Mouse (Mus musculus) kidney, postnatal 14 days (tissue): ENCODE measurements around the gene Sgms2.
"Not testable (repeated sequence)": the region's sequence is repeated elsewhere in the genome, so short reads cannot be mapped to it uniquely, and the experiment has no call there.

Experiments used
- DNase-seq: peaks from one replicate; pipeline ENCODE4 v3.0.0; 2022; ENCODE audit warnings: mixed read lengths

The Sgms2 gene

GRCm38 (mm10) chr3:131350539-131350938, 140.7 kb downstream of the Sgms2 start:
- DNase-seq = no peak

- DNase-seq = no peak
Observed at GRCm38 (mm10) chr3:131349013-131349412, 142.2 kb downstream of the Sgms2 start.

GRCm38 (mm10) chr3:131348579-131348950, 142.6 kb downstream of the Sgms2 start:
- DNase-seq = no peak

GRCm38 (mm10) chr3:131347831-131348578, 143.2 kb downstream of the Sgms2 start:
- peak; percentile 64 for DNase-seq

GRCm38 (mm10) chr3:131345903-131346302, 145.3 kb downstream of the Sgms2 start:
- no peak for DNase-seq

GRCm38 (mm10) chr3:131343311-131343710, 147.9 kb downstream of the Sgms2 start:
- DNase-seq = no peak

GRCm38 (mm10) chr3:131340885-131341284, 150.3 kb downstream of the Sgms2 start:
- DNase-seq = no peak

GRCm38 (mm10) chr3:131339280-131339679, 151.9 kb downstream of the Sgms2 start:
- no peak for DNase-seq

GRCm38 (mm10) chr3:131337749-131338148, 153.5 kb downstream of the Sgms2 start:
- not testable (repeated sequence) for DNase-seq

GRCm38 (mm10) chr3:131336629-131337028, 154.6 kb downstream of the Sgms2 start:
- no peak for DNase-seq

GRCm38 (mm10) chr3:131335117-131335547, 156.1 kb downstream of the Sgms2 start:
- DNase-seq = no peak

- DNase-seq = no peak
Observed at GRCm38 (mm10) chr3:131327189-131327588, 164.0 kb downstream of the Sgms2 start.

- DNase-seq = no peak
Observed at GRCm38 (mm10) chr3:131326637-131327036, 164.6 kb downstream of the Sgms2 start.

GRCm38 (mm10) chr3:131322081-131322815, 169.0 kb downstream of the Sgms2 start:
- no peak for DNase-seq

- peak; percentile 87 for DNase-seq
Observed at GRCm38 (mm10) chr3:131320184-131320583, 171.0 kb downstream of the Sgms2 start.

GRCm38 (mm10) chr3:131318211-131318610, 173.0 kb downstream of the Sgms2 start:
- DNase-seq = no peak

GRCm38 (mm10) chr3:131317126-131317525, 174.1 kb downstream of the Sgms2 start:
- DNase-seq = no peak

GRCm38 (mm10) chr3:131315957-131316510, 175.2 kb downstream of the Sgms2 start:
- DNase-seq = no peak

GRCm38 (mm10) chr3:131312340-131312739, 178.9 kb downstream of the Sgms2 start:
- DNase-seq = no peak

- DNase-seq = no peak
Observed at GRCm38 (mm10) chr3:131310572-131310971, 180.6 kb downstream of the Sgms2 start.

- no peak for DNase-seq
Observed at GRCm38 (mm10) chr3:131307811-131308210, 183.4 kb downstream of the Sgms2 start.

- DNase-seq = no peak
Observed at GRCm38 (mm10) chr3:131306255-131306654, 185.0 kb downstream of the Sgms2 start.

- no peak for DNase-seq
Observed at GRCm38 (mm10) chr3:131303320-131303714, 187.9 kb downstream of the Sgms2 start.
